Mouse (Mus musculus) layer of hippocampus, adult 8-10 months (tissue): ENCODE data around the gene Ctnna3. TPM values are rescaled to one million over a fixed set of nuclear protein-coding genes. Genes with fewer than 3 reads are reported as not detected.
"Not testable (repeated sequence)": the region's sequence is repeated elsewhere in the genome, so short reads cannot be mapped to it uniquely, and the experiment has no call there.

ENCODE experiments used
- DNase-seq, 2 experiments: peaks; one replicate each; pipeline ENCODE4 v3.0.0; 2022; ENCODE audit warnings: low spot score in 2 of 2
- total RNA-seq, 4 experiments: library from RNA; stranded (reverse); gene quantifications; 2 replicates each; pipeline ENCODE4 v1.2.4; 2022

Gene Ctnna3
- total RNA-seq, 4 experiments from 2014 or later, result 2.3 to 3.2 (median 3.1) TPM

GRCm38 (mm10) chr10:64483281-64483680 is 1053.4 kb downstream of the Ctnna3 start:
- DNase-seq, result no peak

GRCm38 (mm10) chr10:64489471-64489870 is 1059.6 kb downstream of the Ctnna3 start:
- DNase-seq, result no peak

GRCm38 (mm10) chr10:64543647-64544046 is 1113.7 kb downstream of the Ctnna3 start:
- no peak for DNase-seq

- no peak for DNase-seq
These were observed 1114.5 kb downstream of the Ctnna3 start for GRCm38 (mm10) chr10:64544389-64544788.

GRCm38 (mm10) chr10:64571311-64571710 is 1141.4 kb downstream of the Ctnna3 start:
- no peak for DNase-seq

GRCm38 (mm10) chr10:64588116-64588515 is 1158.2 kb downstream of the Ctnna3 start:
- DNase-seq, result peak; percentile 26 to 55

- DNase-seq, result no peak
These were observed 1206.9 kb downstream of the Ctnna3 start for GRCm38 (mm10) chr10:64636760-64637159.

- DNase-seq, result no peak
These were observed 1209.2 kb downstream of the Ctnna3 start for GRCm38 (mm10) chr10:64639061-64639460.

GRCm38 (mm10) chr10:64641093-64641492 is 1211.2 kb downstream of the Ctnna3 start:
- no peak for DNase-seq

GRCm38 (mm10) chr10:64641576-64641975 is 1211.7 kb downstream of the Ctnna3 start:
- no peak for DNase-seq

- DNase-seq, result no peak
These were observed 1214.1 kb downstream of the Ctnna3 start for GRCm38 (mm10) chr10:64643976-64644375.

GRCm38 (mm10) chr10:64661190-64661589 is 1231.3 kb downstream of the Ctnna3 start:
- no peak for DNase-seq

GRCm38 (mm10) chr10:64671469-64671868 is 1241.6 kb downstream of the Ctnna3 start:
- no peak for DNase-seq

GRCm38 (mm10) chr10:64675796-64676195 is 1245.9 kb downstream of the Ctnna3 start:
- DNase-seq, result peak in 1 of 2 experiments; percentile 5

GRCm38 (mm10) chr10:64710017-64710416 is 1280.1 kb downstream of the Ctnna3 start:
- DNase-seq, result no peak

- peak in 1 of 2 experiments; percentile 6 for DNase-seq
These were observed 1288.1 kb downstream of the Ctnna3 start for GRCm38 (mm10) chr10:64718036-64718435.

- no peak for DNase-seq
These were observed 1305.8 kb downstream of the Ctnna3 start for GRCm38 (mm10) chr10:64735692-64736091.

GRCm38 (mm10) chr10:64736616-64737015 is 1306.7 kb downstream of the Ctnna3 start:
- DNase-seq, result no peak

GRCm38 (mm10) chr10:64741721-64742120 is 1311.8 kb downstream of the Ctnna3 start:
- not testable (repeated sequence) for DNase-seq

- DNase-seq, result not testable (repeated sequence)
These were observed 1314.2 kb downstream of the Ctnna3 start for GRCm38 (mm10) chr10:64744099-64744498.

GRCm38 (mm10) chr10:64748651-64749050 is 1318.8 kb downstream of the Ctnna3 start:
- no peak for DNase-seq

- DNase-seq, result peak in 1 of 2 experiments; percentile 12
These were observed 1320.9 kb downstream of the Ctnna3 start for GRCm38 (mm10) chr10:64750791-64751190.

- DNase-seq, result no peak
These were observed 1406.4 kb downstream of the Ctnna3 start for GRCm38 (mm10) chr10:64836315-64836714.

- peak in 1 of 2 experiments; percentile 2 for DNase-seq
These were observed 1431.5 kb downstream of the Ctnna3 start for GRCm38 (mm10) chr10:64861439-64861838.
